Mouse (Mus musculus): ENCODE data around the gene Dpy30. TPM values are rescaled to one million over a fixed set of nuclear protein-coding genes. Genes with fewer than 3 reads are reported as not detected.

The Dpy30 gene
- polyA plus RNA-seq, 1 experiment from 2014 or later, result 188 TPM

GRCm38 (mm10) chr17:74267415-74268180 is 56.1 kb downstream of the Dpy30 start:
- no peak overlapping the region for H3K4me2 ChIP-seq (ENCODE audit: low read length)
- 83% methylated on average over 11 of the region's 11 CpGs for whole genome bisulfite sequencing
- H3K9ac ChIP-seq (ENCODE audit: low read length), result no peak overlapping the region
- no peak overlapping the region for H3K4me3 ChIP-seq (ENCODE audit: control insufficient read depth in 1 of 2, insufficient read depth in 1 of 2, low read depth in 1 of 2, low read length in 2 of 2)
- peaks cover 11 to 43% of the 10 kb centered on the region in 2 experiments for H3K4me1 ChIP-seq (ENCODE audit: control insufficient read depth in 2 of 2, insufficient read depth in 2 of 2, low read length in 2 of 2)
- H3K9me3 ChIP-seq (ENCODE audit: control insufficient read depth, low read length), result no peaks in the 10 kb centered on the region
- no peaks in the 10 kb centered on the region for H3K36me3 ChIP-seq (ENCODE audit: control insufficient read depth, insufficient read depth, low read length)
- no peak for ATAC-seq (ENCODE audit: insufficient number of reproducible peaks, insufficient read depth, low FRiP score, low read depth)
- H3K27ac ChIP-seq (replicated peaks in 1 of 2; ENCODE audit: control insufficient read depth in 1 of 2, insufficient read depth in 1 of 2, low read depth in 2 of 2, low read length in 2 of 2), result no peak overlapping the region
- H3K27me3 ChIP-seq (ENCODE audit: control insufficient read depth, insufficient read depth, low read length), result no peaks in the 10 kb centered on the region

GRCm38 (mm10) chr17:74265636-74266035 is 58.1 kb downstream of the Dpy30 start:
- Histone ChIP-seq H3K4me2 (ENCODE audit: low read length) (peak overlapping the region; percentile 36; the same call in 1 of the 2 replicates), H3K4me3 (ENCODE audit: control insufficient read depth in 1 of 2, insufficient read depth in 1 of 2, low read depth in 1 of 2, low read length in 2 of 2) (no peak overlapping the region), H3K9ac (ENCODE audit: low read length) (peak overlapping the region; percentile 53), H3K27me3 (ENCODE audit: control insufficient read depth, insufficient read depth, low read length) (no peaks in the 10 kb centered on the region), H3K9me3 (ENCODE audit: control insufficient read depth, low read length) (no peaks in the 10 kb centered on the region), H3K4me1 (ENCODE audit: control insufficient read depth in 2 of 2, insufficient read depth in 2 of 2, low read length in 2 of 2) (peaks cover 8 to 31% of the 10 kb centered on the region in 2 experiments), H3K27ac (replicated peaks in 1 of 2; ENCODE audit: control insufficient read depth in 1 of 2, insufficient read depth in 1 of 2, low read depth in 2 of 2, low read length in 2 of 2) (peak overlapping the region in 1 of 2 experiments; percentile 70; a peak in 1 of 4 replicates), H3K36me3 (ENCODE audit: control insufficient read depth, insufficient read depth, low read length) (no peaks in the 10 kb centered on the region)
- no peak for ATAC-seq (ENCODE audit: insufficient number of reproducible peaks, insufficient read depth, low FRiP score, low read depth)
- 56% methylated on average over 1 of the region's 1 CpGs for WGBS

GRCm38 (mm10) chr17:74265156-74265505 is 58.6 kb downstream of the Dpy30 start:
- Histone ChIP-seq H3K9ac (ENCODE audit: low read length) (peak overlapping the region; percentile 53), H3K36me3 (ENCODE audit: control insufficient read depth, insufficient read depth, low read length) (no peaks in the 10 kb centered on the region), H3K4me2 (ENCODE audit: low read length) (peak overlapping the region; percentile 36), H3K4me3 (ENCODE audit: control insufficient read depth in 1 of 2, insufficient read depth in 1 of 2, low read depth in 1 of 2, low read length in 2 of 2) (no peak overlapping the region), H3K27me3 (ENCODE audit: control insufficient read depth, insufficient read depth, low read length) (no peaks in the 10 kb centered on the region), H3K4me1 (ENCODE audit: control insufficient read depth in 2 of 2, insufficient read depth in 2 of 2, low read length in 2 of 2) (peaks cover 8 to 31% of the 10 kb centered on the region in 2 experiments), H3K27ac (replicated peaks in 1 of 2; ENCODE audit: control insufficient read depth in 1 of 2, insufficient read depth in 1 of 2, low read depth in 2 of 2, low read length in 2 of 2) (peak overlapping the region; percentile 59 to 70), H3K9me3 (ENCODE audit: control insufficient read depth, low read length) (no peaks in the 10 kb centered on the region)
- ATAC-seq (ENCODE audit: insufficient number of reproducible peaks, insufficient read depth, low FRiP score, low read depth), result no peak
- 15% methylated on average over 5 of the region's 5 CpGs for WGBS

GRCm38 (mm10) chr17:74264333-74265155 is 59.2 kb downstream of the Dpy30 start:
- 62% methylated on average over 3 of the region's 3 CpGs for WGBS
- H3K4me3 ChIP-seq (ENCODE audit: control insufficient read depth in 1 of 2, insufficient read depth in 1 of 2, low read depth in 1 of 2, low read length in 2 of 2), result no peak overlapping the region
- H3K4me1 ChIP-seq (ENCODE audit: control insufficient read depth in 2 of 2, insufficient read depth in 2 of 2, low read length in 2 of 2), result peaks cover 8 to 31% of the 10 kb centered on the region in 2 experiments
- no peaks in the 10 kb centered on the region for H3K9me3 ChIP-seq (ENCODE audit: control insufficient read depth, low read length)
- no peaks in the 10 kb centered on the region for H3K27me3 ChIP-seq (ENCODE audit: control insufficient read depth, insufficient read depth, low read length)
- no peak for ATAC-seq (ENCODE audit: insufficient number of reproducible peaks, insufficient read depth, low FRiP score, low read depth)
- no peaks in the 10 kb centered on the region for H3K36me3 ChIP-seq (ENCODE audit: control insufficient read depth, insufficient read depth, low read length)
- H3K27ac ChIP-seq (replicated peaks in 1 of 2; ENCODE audit: control insufficient read depth in 1 of 2, insufficient read depth in 1 of 2, low read depth in 2 of 2, low read length in 2 of 2), result peak overlapping the region; percentile 59 to 70
- H3K4me2 ChIP-seq (ENCODE audit: low read length), result peak overlapping the region; percentile 36
- H3K9ac ChIP-seq (ENCODE audit: low read length), result peak overlapping the region; percentile 53; the same call in 1 of the 2 replicates

- peaks cover 8 to 31% of the 10 kb centered on the region in 2 experiments for H3K4me1 ChIP-seq (ENCODE audit: control insufficient read depth in 2 of 2, insufficient read depth in 2 of 2, low read length in 2 of 2)
- H3K27me3 ChIP-seq (ENCODE audit: control insufficient read depth, insufficient read depth, low read length), result no peaks in the 10 kb centered on the region
- no peaks in the 10 kb centered on the region for H3K9me3 ChIP-seq (ENCODE audit: control insufficient read depth, low read length)
- no peak overlapping the region for H3K4me2 ChIP-seq (ENCODE audit: low read length)
- 86% methylated on average over 3 of the region's 3 CpGs for WGBS
- H3K36me3 ChIP-seq (ENCODE audit: control insufficient read depth, insufficient read depth, low read length), result peaks cover 4% of the 10 kb centered on the region
- H3K27ac ChIP-seq (replicated peaks in 1 of 2; ENCODE audit: control insufficient read depth in 1 of 2, insufficient read depth in 1 of 2, low read depth in 2 of 2, low read length in 2 of 2), result no peak overlapping the region
- H3K9ac ChIP-seq (ENCODE audit: low read length), result no peak overlapping the region
- no peak overlapping the region for H3K4me3 ChIP-seq (ENCODE audit: control insufficient read depth in 1 of 2, insufficient read depth in 1 of 2, low read depth in 1 of 2, low read length in 2 of 2)
- ATAC-seq (ENCODE audit: insufficient number of reproducible peaks, insufficient read depth, low FRiP score, low read depth), result no peak
These were observed 61.3 kb downstream of the Dpy30 start for GRCm38 (mm10) chr17:74262415-74262814.

Other genes starting within 250 kb of the Dpy30 start
- 77.4 and 80.7 TPM in 2 replicates for gene Memo1, start 28.4 kb downstream of the Dpy30 start, polyA plus RNA-seq (2014; fragmentation: Nextera tagmentation; extraction: Ambion mirVana)
- gene Spast, start 15.0 kb upstream of the Dpy30 start, polyA plus RNA-seq (2014; fragmentation: Nextera tagmentation; extraction: Ambion mirVana), result 20.1 and 21.4 TPM in 2 replicates
- gene Slc30a6, start 71.7 kb upstream of the Dpy30 start, polyA plus RNA-seq (2014; fragmentation: Nextera tagmentation; extraction: Ambion mirVana), result 28.3 and 30.8 TPM in 2 replicates
- gene Nlrc4, start 135.2 kb upstream of the Dpy30 start, polyA plus RNA-seq (2014; fragmentation: Nextera tagmentation; extraction: Ambion mirVana), result 0.23 and 0.30 TPM in 2 replicates
- 65.0 and 70.1 TPM in 2 replicates for gene Yipf4, start 165.5 kb upstream of the Dpy30 start, polyA plus RNA-seq (2014; fragmentation: Nextera tagmentation; extraction: Ambion mirVana)
- gene Birc6, start 204.4 kb upstream of the Dpy30 start, polyA plus RNA-seq (2014; fragmentation: Nextera tagmentation; extraction: Ambion mirVana), result 75.3 and 76.6 TPM in 2 replicates